Mouse (Mus musculus) forebrain, embryonic 11.5 days (tissue): ENCODE measurements around the gene Gm20388. TPM values are rescaled to one million over a fixed set of nuclear protein-coding genes. Genes with fewer than 3 reads are reported as not detected.

Experiments used
- ATAC-seq: fragments of 200-750 bp; cut with Nextera tagmentation; replicated peaks from 2 replicates; pipeline ENCODE4 v1.8.0; 2017; ENCODE audit warnings: moderate TSS enrichment; ENCODE audit not compliant: low FRiP score
- DNase-seq: peaks from one replicate; pipeline ENCODE4 v3.0.0-alpha.2; 2017; ENCODE audit warnings: low spot score
- H3K27ac ChIP-seq: fragments of 300-500 bp; sonication (generic); 2 replicates; pipeline ENCODE4 v1.5.1; 2014; ENCODE audit warnings: low read depth, low read length
- H3K27me3 ChIP-seq: fragments of 300-500 bp; sonication (generic); 2 replicates; pipeline ENCODE4 v1.6.1; 2014; ENCODE audit warnings: mild to moderate bottlenecking, low read length, mixed read lengths; ENCODE audit not compliant: control insufficient read depth, insufficient read depth
- H3K36me3 ChIP-seq: fragments of 300-500 bp; sonication (generic); 2 replicates; pipeline ENCODE4 v1.6.1; 2014; ENCODE audit warnings: mild to moderate bottlenecking, low read length, moderate library complexity, mixed read lengths; ENCODE audit not compliant: control insufficient read depth, insufficient read depth
- H3K4me1 ChIP-seq: fragments of 300-500 bp; sonication (generic); replicated peaks from 2 replicates; pipeline ENCODE4 v1.6.1; 2014; ENCODE audit warnings: low read length, mixed read lengths; ENCODE audit not compliant: control insufficient read depth, insufficient read depth
- H3K4me2 ChIP-seq: fragments of 300-500 bp; sonication (generic); 2 replicates; pipeline ENCODE4 v1.6.1; 2014; ENCODE audit warnings: low read depth, mild to moderate bottlenecking, low read length, moderate library complexity, mixed read lengths; ENCODE audit not compliant: severe bottlenecking
- H3K4me3 ChIP-seq: fragments of 300-500 bp; sonication (generic); 2 replicates; pipeline ENCODE4 v1.5.1; 2014; ENCODE audit warnings: low read depth, low read length
- H3K9ac ChIP-seq: fragments of 300-500 bp; sonication (generic); 2 replicates; pipeline ENCODE4 v1.6.1; 2014; ENCODE audit warnings: low read length
- H3K9me3 ChIP-seq: fragments of 300-500 bp; sonication (generic); 2 replicates; pipeline ENCODE4 v1.6.1; 2016; ENCODE audit warnings: low read length, mixed read lengths; ENCODE audit not compliant: control insufficient read depth
- WGBS: fragments of 180-500 bp; shearing (Covaris S2); extraction: QIAGEN DNeasy Blood & Tissue Kit; methylation state at CpG from one replicate; pipeline ENCODE4 v1.1.7; 2014; 5-methylcytosine and 5-hydroxymethylcytosine counted together
- polyA plus RNA-seq: library from polyadenylated mRNA; unstranded; fragments of >200 nt; fragmentation: Nextera tagmentation; extraction: Ambion mirVana; gene quantifications from 2 replicates; pipeline ENCODE4 v1.2.1, GENCODE M21; 2014

Gm20388 gene
- polyA plus RNA-seq, 1 experiment from 2014 or later = not detected

DNA sequence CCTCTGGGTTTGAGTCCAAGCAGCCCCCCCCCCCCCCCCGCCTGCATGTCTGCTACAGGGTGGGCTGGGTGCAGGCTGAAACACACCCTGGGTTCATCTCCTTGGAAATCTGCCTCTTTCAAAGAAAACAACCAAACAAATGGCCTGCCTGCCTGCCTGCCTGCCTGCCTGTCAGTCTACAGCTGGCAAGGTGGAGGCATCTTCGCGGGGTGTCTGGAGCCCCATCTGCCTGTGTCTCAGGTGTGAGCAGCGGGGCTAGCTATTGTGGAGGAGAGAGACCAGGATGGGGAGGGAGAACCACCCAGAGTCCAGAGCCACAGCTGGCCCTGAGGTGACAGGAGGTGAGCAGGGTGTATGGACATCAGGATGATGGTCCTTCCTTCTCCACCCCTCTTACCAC is 647.5 kb downstream of the Gm20388 start:
- DNase-seq (no peak), ATAC-seq (no peak)
- peaks cover 79% of the 10 kb centered on the region for H3K4me1 ChIP-seq
- H3K27me3 ChIP-seq = no peaks in the 10 kb centered on the region
- no peaks in the 10 kb centered on the region for H3K9me3 ChIP-seq
- no peak overlapping the region for H3K4me2 ChIP-seq
- H3K36me3 ChIP-seq = no peaks in the 10 kb centered on the region; the same call in 1 of the 2 replicates
- H3K9ac ChIP-seq = no peak overlapping the region
- H3K27ac ChIP-seq = no peak overlapping the region; the same call in 1 of the 2 replicates
- 78% methylated on average over 4 of the region's 4 CpGs for WGBS
- no peak overlapping the region for H3K4me3 ChIP-seq

DNA sequence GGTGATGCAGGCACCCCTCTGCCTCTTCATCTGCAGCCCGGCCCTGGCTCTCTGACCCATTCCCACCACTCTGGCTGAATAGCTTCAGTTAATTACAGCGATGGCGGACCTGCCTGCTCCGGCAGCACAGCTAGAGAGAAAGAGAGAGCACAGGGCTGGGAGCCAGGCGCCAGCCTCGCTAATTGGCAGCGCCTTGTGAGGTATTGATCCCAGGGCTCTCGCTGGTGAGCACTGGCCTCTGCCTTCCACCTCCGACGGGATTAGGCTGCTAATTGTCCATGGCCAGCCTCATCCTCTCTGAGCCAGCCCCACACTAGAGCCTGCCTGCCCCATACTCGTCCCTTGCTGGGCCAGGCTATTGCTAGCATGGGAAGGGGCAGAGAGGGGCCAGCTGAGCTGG is 649.0 kb downstream of the Gm20388 start:
- no peak overlapping the region for H3K4me3 ChIP-seq
- peaks cover 88% of the 10 kb centered on the region for H3K4me1 ChIP-seq
- no peaks in the 10 kb centered on the region for H3K36me3 ChIP-seq
- H3K27me3 ChIP-seq = no peaks in the 10 kb centered on the region
- 9% methylated on average over 11 of the region's 11 CpGs for WGBS
- peak overlapping the region; percentile 18; the same call in 1 of the 2 replicates for H3K4me2 ChIP-seq
- H3K27ac ChIP-seq = peak overlapping the region; percentile 78
- DNase-seq (peak; percentile 88), ATAC-seq (peak; percentile 53)
- H3K9ac ChIP-seq = peak overlapping the region; percentile 6; the same call in 1 of the 2 replicates
- no peaks in the 10 kb centered on the region for H3K9me3 ChIP-seq

DNA sequence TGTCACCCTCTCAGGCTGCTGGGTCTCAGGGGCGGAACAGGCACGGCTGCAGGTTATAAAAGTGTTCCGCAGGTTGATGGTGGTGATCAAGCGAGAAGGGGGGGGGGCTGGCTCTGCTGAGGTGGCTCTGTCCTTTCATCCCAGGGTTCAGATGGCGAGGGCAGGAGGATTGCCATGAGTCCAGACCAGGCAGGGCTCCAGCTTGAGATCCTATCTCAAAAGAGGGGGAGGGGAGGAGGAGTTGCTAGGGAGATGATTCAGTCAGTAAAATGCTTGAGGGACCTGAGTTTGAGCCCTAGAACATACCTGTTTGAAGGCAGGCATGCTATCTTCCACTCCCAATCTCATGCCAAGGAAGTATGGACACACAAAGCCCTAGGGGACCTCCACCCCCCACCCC is 649.9 kb downstream of the Gm20388 start:
- no peak for DNase-seq
- Histone ChIP-seq H3K4me1 (peaks cover 93% of the 10 kb centered on the region), H3K4me3 (no peak overlapping the region), H3K36me3 (no peaks in the 10 kb centered on the region), H3K4me2 (no peak overlapping the region), H3K27me3 (no peaks in the 10 kb centered on the region), H3K9me3 (no peaks in the 10 kb centered on the region), H3K9ac (no peak overlapping the region), H3K27ac (peak overlapping the region; percentile 78; the same call in 1 of the 2 replicates)
- 77% methylated on average over 5 of the region's 5 CpGs for WGBS
- ATAC-seq = no peak

DNA sequence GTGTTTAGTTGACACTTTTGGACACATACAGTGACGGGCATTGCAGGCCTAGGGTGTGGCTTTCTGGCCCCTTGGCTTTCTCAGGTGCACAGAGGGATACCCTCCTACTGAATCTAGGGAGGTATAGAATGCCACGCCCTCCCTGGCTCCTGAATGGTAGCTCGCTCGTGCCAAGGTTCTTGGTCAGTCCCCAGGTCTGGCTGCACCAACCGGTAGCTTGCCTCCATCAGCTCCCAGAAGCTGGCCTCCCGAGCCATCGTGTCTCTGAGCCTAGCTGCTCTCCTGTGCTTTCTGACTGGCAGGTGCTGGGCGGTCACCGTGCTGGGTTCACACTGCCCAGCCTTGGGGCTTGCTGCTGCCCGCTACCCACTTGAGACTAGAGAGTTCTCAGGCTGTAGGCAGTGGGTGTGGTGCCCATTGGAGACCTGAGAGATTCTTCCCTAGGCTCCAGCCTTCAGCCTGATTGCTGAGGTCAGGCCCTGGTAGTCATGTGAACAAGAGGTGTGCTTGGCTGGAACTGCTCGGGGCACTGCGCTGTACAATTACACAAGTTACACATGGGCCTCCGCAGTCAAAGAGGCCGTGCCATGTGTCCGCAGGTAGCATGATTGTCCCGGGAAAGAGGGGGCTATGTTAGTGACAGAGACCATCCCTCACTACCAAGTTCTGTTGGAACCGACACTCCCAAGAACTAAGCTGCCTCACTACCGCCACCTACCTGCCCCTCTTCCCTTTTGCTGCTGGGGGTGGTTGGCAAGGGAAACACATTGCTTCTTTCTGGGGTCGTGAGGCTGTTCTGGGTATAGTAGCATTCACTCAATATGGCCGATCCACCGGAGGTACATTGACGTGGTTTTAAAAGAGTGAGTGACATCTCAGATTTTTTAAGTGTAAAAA is 651.1 kb downstream of the Gm20388 start:
- no peaks in the 10 kb centered on the region for H3K9me3 ChIP-seq
- H3K9ac ChIP-seq = no peak overlapping the region; the same call in 1 of the 2 replicates
- no peak for DNase-seq
- H3K4me1 ChIP-seq = peaks cover 87% of the 10 kb centered on the region
- H3K4me3 ChIP-seq = no peak overlapping the region
- no peaks in the 10 kb centered on the region; the same call in 1 of the 2 replicates for H3K36me3 ChIP-seq
- 82% methylated on average over 22 of the region's 22 CpGs for WGBS
- peak overlapping the region; percentile 87; the same call in 1 of the 2 replicates for H3K27ac ChIP-seq
- no peak overlapping the region for H3K4me2 ChIP-seq
- no peaks in the 10 kb centered on the region for H3K27me3 ChIP-seq
- ATAC-seq = no peak

DNA sequence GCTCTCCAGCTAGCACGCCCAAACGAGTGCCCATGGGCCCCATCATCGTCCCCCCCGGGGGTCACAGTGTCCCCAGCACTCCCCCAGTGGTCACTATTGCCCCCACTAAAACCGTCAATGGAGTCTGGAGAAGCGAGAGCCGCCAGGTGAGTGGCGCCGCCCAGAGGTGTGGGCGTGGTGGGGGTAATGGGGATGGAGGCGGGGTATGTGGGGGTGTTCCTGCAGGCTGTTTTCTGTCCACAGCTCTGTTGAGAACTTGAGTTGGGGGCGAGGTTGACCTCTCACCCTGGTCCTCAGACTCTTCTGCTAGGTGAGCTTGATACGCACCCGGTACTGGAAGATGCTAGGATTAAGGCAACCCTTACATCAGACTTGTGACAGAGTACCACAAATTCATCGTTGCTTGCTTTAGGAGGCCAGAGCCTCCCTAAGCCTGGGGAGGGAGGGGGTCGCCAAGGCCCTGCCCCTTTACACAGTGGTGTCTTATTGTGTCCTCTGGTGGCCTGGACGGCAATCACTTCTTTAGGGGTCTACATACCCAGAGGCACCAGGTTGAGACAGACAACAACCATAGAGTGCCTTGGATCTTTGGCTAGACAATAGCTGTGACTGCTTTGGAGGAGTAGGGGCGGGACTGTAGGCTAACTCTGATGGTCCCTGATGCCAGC is 652.2 kb downstream of the Gm20388 start:
- no peak overlapping the region for H3K4me3 ChIP-seq
- peak overlapping the region; percentile 87 for H3K27ac ChIP-seq
- peak overlapping the region; percentile 37 for H3K9ac ChIP-seq
- DNase-seq (no peak), ATAC-seq (peak; percentile 1; the same call in 1 of the 2 replicates)
- H3K36me3 ChIP-seq = peaks cover 8% of the 10 kb centered on the region
- H3K9me3 ChIP-seq = no peaks in the 10 kb centered on the region
- 71% methylated on average over 18 of the region's 18 CpGs for WGBS
- H3K4me1 ChIP-seq = peaks cover 77% of the 10 kb centered on the region
- H3K27me3 ChIP-seq = no peaks in the 10 kb centered on the region
- 0 out of 2 replicates have a peak overlapping the region, but pooled peaks have one; percentile 18 for H3K4me2 ChIP-seq

DNA sequence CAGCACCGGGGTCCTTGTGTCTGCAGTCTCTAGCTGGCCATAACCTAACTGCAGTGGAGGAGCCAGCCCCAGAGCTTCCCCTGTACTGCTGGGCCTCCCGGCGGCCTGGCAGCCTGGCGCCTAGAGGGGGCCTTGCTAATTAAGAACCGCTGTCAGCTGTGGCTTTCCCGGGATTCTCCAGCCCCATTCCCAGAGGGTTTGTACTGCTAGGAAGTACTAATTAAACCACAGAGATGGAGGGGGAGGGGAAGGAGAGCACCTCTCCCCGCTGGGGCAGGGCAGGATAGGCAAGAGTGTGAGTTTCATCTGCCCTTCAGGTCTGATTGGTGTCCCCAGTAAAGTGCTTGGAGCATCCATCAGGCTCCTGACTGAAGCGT is 652.7 kb downstream of the Gm20388 start:
- no peaks in the 10 kb centered on the region for H3K9me3 ChIP-seq
- H3K4me1 ChIP-seq = peaks cover 72% of the 10 kb centered on the region
- H3K36me3 ChIP-seq = peaks cover 13% of the 10 kb centered on the region
- peak; percentile 33 for ATAC-seq
- no peak overlapping the region; the same call in 1 of the 2 replicates for H3K9ac ChIP-seq
- H3K4me2 ChIP-seq = 0 out of 2 replicates have a peak overlapping the region, but pooled peaks have one; percentile 18
- WGBS = 7% methylated on average over 8 of the region's 8 CpGs
- H3K4me3 ChIP-seq = no peak overlapping the region
- peak overlapping the region; percentile 87 for H3K27ac ChIP-seq
- no peaks in the 10 kb centered on the region for H3K27me3 ChIP-seq
- peak; percentile 84 for DNase-seq

DNA sequence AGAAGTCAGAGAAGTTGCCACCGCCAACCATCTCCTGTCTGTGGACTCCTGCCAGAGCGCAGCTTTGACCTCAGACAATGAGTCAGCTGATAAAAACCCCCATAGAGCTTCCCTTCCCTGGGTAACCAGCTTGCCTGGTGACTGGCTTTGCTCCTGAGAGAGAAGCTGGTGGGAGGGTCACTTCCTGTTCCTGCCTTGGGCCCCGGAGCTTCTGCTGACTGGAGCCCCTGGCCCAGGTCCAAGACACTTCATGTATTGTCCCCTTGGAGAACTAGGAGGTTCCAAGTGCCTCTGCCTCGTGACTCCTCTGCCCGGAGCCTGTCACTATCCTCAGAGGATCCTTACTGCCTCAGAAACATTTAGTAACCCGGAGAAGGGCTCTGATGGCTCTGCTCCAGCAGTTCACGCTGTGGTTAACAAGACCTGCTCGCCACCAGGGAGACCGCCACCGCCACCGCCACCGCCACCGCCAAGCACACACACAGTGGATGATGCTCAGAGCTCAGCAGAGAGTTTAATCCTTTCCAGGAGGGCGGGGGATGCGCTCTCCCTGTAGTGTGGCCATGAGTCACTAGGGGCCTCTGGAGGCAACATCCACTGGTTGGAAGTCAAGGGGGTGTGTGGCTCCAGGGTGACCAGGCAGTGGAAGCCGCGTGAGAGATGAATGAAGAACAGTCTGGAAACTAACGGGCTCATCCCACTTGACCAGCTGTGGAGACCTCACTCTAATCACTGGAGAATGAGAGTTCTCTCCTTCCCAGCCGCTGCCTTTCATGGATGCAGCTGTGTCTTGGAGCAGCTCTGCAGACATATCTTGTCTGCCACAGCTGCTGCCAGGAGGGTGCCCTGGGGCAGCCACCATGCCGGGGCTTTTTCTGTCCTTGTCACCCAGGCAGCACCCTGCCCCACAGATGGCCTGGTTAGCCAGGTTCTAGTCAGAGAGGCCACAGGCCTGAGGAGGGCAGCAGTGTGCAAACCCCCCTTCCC is 653.5 kb downstream of the Gm20388 start:
- peak overlapping the region; percentile 27 for H3K9ac ChIP-seq
- H3K4me1 ChIP-seq = peaks cover 63% of the 10 kb centered on the region
- no peak; the same call in 1 of the 2 replicates for ATAC-seq
- H3K27me3 ChIP-seq = no peaks in the 10 kb centered on the region
- 15% methylated on average over 20 of the region's 20 CpGs for WGBS
- H3K4me2 ChIP-seq = 0 out of 2 replicates have a peak overlapping the region, but pooled peaks have one; percentile 8
- no peak overlapping the region for H3K4me3 ChIP-seq
- peaks cover 16% of the 10 kb centered on the region for H3K36me3 ChIP-seq
- DNase-seq = peak; percentile 77
- no peaks in the 10 kb centered on the region for H3K9me3 ChIP-seq
- peak overlapping the region; percentile 87 for H3K27ac ChIP-seq
